Mouse (Mus musculus) mesoderm, embryonic 11.5 days (tissue): ENCODE results near the gene Apoa5.
A peak's percentile ranks its signal among the peaks of the same experiment; 100 is the strongest.

Source experiments
- DNase-seq: peaks from one replicate; pipeline ENCODE4 v3.0.0-alpha.2; 2012; ENCODE audit warnings: low read depth, low spot score

The Apoa5 gene

GRCm38 (mm10) chr9:46268343-46268873 lies at the start of gene Apoa5:
TSS of gene Apoa5 (plus strand) at chr9:46268633.
- no peak for DNase-seq

- no peak for DNase-seq
These were observed 45.3 kb upstream of the Apoa5 start for GRCm38 (mm10) chr9:46223090-46223489.

DNA sequence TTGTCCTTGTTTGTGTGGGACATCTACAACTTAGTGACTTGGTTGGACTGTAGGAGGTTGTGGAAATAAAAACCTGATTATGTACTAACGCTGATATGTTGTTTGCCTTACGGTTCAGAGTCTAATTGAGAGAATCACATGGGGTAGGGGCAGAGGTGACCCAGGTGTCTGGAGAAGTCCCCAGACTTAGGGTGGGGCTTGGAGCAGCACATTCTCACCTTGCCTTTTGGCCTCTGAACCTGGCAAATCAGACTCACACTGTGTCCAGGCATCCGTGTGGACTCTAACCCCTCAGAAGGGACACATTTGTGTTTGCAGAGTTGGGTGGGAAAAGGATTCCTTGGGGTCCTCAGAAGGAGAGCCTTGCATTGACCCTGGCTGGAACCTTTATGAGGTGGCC lies 44.3 kb upstream of the Apoa5 start:
- no peak for DNase-seq

DNA sequence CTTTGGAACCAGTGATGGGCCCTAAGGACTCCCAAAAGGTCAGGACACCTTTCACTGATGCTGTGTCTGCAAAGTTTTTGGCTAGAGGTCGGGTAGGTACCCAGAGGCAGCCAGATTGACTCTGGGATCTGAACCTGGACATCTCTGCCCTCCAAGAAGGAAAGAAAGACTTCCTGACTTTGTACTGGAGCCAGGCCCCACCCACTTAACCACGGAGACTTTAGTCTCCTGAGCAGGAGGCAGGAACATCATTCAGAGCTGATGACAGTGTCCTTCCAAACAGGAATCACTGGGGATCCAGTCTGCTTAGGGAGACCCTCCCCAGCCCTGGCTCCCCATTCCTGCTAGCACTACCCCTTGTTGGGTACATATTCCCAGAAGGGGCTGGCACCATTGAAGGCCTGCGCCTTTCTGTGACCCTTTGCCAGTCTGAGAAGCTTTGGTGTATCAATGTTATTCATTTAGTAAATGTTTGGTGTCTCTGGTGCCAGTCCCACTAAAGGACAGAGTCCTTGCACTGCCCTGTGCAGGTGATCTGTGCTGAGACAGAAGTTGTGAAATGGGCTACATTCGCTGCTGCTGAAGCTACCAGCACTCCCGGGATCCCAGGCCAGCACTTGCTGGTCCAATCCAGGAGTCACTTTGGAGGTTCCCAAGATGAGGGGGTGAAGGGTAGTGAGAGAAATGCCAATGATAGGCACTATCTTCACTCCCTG lies 43.3 kb upstream of the Apoa5 start:
- no peak for DNase-seq

DNA sequence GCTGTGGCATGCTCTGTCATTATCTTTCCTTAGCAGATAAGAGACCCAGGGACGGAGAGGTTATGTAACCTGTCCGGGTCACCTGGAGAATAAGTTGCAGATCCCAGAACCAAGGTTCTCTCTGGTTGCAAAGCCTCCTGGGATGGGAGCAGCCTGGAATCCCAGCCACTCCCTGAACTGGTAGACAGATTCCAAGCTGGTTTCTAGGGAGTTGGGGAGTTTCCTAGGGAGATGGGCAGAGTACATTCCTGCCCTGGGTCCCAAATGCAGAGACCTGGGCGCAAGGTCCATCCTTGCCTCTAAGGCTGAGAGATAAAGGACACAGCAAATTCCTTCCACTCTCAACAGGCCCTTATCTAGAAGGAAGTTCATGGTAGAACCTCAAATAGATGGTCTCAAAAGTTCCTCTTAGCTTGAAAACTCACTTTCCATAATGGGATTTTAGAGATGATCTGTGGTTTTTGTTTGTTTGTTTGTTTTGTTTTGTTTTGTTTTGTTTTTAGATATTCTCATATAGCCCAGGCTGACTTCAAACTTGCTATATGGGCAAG lies 41.3 kb upstream of the Apoa5 start:
- no peak for DNase-seq

- DNase-seq, result no peak
These were observed 39.9 kb upstream of the Apoa5 start, which contains the start of gene Apoa1 for GRCm38 (mm10) chr9:46228491-46228890. TSS of gene Apoa1 (plus strand) at chr9:46228580.

DNA sequence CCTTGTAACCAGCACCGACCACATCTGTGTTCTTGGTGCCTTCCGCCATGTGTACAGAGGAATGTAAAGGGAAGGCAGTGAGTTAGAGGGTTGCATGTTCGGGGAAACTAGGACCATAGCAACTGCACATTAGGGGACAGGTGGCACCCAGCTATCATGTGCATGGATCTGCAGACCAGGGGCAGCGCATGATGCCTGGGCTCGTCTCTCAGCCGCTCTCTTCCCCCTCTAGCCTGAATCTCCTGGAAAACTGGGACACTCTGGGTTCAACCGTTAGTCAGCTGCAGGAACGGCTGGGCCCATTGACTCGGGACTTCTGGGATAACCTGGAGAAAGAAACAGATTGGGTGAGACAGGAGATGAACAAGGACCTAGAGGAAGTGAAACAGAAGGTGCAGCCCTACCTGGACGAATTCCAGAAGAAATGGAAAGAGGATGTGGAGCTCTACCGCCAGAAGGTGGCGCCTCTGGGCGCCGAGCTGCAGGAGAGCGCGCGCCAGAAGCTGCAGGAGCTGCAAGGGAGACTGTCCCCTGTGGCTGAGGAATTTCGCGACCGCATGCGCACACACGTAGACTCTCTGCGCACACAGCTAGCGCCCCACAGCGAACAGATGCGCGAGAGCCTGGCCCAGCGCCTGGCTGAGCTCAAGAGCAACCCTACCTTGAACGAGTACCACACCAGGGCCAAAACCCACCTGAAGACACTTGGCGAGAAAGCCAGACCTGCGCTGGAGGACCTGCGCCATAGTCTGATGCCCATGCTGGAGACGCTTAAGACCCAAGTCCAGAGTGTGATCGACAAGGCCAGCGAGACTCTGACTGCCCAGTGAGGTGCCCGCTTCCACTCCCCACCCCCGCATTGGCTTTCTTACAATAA lies 38.6 kb upstream of the Apoa5 start:
- peak; percentile 93 for DNase-seq

GRCm38 (mm10) chr9:46230450-46230975 lies 37.9 kb upstream of the Apoa5 start:
- DNase-seq, result peak; percentile 28

DNA sequence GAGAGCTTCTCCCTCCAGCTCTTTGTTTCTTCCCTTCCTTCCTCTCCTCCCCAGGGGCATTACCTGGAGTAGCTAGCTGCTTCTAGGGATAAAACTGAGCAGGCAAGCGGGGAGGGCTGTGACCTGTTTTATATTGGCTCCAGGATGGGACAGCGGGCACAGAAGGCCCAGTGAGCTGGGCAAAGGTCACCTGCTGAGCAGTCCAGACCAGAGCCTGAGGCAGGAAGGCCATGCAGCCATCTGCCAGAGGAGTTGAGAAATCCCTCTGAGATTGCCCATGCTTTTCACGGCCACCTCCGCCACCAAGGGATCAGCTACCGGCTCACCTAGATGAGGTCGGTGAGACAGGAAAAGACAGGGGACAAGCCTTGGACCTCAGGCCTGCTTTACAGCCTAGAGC lies 33.2 kb upstream of the Apoa5 start:
- DNase-seq, result no peak

- no peak for DNase-seq
These were observed 33.0 kb upstream of the Apoa5 start, which contains the start of gene Apoc3 for GRCm38 (mm10) chr9:46235596-46235648. TSS of gene Apoc3 (minus strand) at chr9:46235636.

DNA sequence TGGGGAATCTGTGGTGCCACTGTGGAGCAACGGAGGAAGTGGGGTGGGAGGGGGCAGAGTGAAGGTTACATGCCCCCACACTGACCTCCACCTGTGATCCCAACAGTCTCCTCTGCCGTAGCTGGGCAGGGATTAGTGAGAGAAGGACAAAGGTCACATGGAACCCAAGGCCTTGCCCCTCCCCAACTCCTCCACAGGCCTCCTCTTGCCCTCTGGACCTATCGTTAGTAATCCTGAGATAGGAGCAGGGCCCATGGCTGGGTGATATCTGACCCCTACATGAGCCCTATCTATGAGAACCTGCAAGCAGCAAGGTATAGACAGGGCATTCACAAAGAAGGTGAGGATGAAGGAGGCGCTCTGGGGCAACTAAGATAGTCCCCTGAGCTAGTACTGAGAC lies 32.8 kb upstream of the Apoa5 start:
- DNase-seq, result no peak

- no peak for DNase-seq
These were observed 29.6 kb upstream of the Apoa5 start for GRCm38 (mm10) chr9:46238850-46239249.

DNA sequence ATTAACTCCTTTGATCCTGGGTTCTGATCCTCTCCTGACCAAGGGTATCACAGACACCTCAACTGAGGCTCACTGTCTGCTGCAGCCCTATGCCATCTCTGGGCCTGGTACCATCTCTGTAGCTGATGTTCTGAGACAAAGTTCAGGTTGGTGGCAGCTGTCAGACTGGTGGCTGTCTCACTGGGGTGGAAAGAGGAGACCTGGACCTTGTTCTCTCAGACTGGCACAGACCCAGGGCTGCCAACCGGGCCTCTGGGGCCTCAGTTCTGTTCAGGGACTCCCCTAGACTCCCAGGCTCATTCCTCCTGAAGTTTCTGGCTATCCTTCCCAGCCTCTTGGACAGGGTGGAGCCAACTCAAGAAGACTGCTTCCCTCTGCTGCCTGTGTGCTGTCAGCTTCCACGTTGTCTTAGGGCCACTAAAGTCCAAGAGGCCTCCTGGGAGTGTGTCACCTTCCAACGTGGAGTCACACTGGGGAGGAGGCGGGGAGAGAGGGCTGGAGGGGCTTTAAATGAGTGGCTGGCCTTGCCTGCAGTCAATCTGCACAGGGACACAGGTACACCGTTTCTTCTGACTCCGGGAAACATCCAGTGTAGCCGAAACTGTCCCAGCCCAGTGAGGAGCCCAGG lies 27.8 kb upstream of the Apoa5 start, which contains the start of gene Apoa4:
TSS of gene Apoa4 (plus strand) at position 171 of the 628 bp plus-strand sequence.
- DNase-seq, result no peak

GRCm38 (mm10) chr9:46241818-46242217 lies 26.6 kb upstream of the Apoa5 start:
- no peak for DNase-seq

DNA sequence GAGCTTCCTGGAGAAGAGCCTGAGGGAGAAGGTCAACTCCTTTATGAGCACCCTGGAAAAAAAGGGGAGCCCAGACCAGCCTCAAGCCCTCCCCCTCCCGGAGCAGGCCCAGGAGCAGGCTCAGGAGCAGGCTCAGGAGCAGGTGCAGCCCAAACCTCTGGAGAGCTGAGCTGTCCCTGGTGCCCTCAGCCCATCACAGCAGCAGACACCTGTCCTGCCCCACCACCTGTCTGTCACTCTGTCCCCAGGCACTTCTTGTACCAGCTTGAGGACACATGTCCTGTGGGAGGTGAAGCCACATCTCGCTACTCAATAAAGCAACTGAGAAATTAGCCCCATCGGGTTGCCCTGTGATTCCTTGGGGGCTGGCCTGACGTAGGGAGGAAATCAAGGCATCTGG lies 25.3 kb upstream of the Apoa5 start:
- DNase-seq, result no peak

DNA sequence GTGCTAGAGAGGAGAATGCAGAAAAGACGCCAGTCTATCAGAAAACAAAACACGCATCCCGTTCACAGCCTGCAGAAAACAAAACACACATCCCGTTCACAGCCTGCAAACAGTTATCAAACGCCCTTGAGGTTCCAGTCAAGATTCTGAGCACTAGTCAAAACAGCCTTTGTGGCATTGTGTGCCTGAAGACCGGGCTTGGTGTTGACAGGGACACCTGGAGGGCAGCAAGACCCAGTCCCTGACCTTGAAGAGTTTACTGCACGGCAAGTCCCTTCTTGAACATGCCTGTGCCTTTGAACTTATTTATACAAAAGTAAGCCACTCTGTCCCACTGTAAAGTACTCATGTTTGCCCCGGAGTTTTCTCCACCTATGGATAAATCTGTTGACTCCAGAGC lies 24.8 kb upstream of the Apoa5 start:
- DNase-seq, result no peak

GRCm38 (mm10) chr9:46246752-46247324 lies 21.6 kb upstream of the Apoa5 start:
- DNase-seq, result peak; percentile 86

GRCm38 (mm10) chr9:46256177-46256576 lies 12.3 kb upstream of the Apoa5 start:
- no peak for DNase-seq

- DNase-seq, result no peak
These were observed 11.6 kb upstream of the Apoa5 start for GRCm38 (mm10) chr9:46256658-46257385.

GRCm38 (mm10) chr9:46257546-46257945 lies 10.9 kb upstream of the Apoa5 start:
- no peak for DNase-seq

GRCm38 (mm10) chr9:46259111-46259510 lies 9.3 kb upstream of the Apoa5 start:
- no peak for DNase-seq
